Mouse (Mus musculus) hindbrain, embryonic 11.5 days (tissue): Measurements from ENCODE around the gene Abca14. TPM values are rescaled to one million over a fixed set of nuclear protein-coding genes. Genes with fewer than 3 reads are reported as not detected.

ENCODE experiments used
- ATAC-seq: fragments of 200-750 bp; cut with Nextera tagmentation; 2 replicates; pipeline ENCODE4 v1.8.0; 2017; ENCODE audit warnings: mild to moderate bottlenecking, moderate TSS enrichment, moderate library complexity; ENCODE audit not compliant: low FRiP score
- DNase-seq: peaks from one replicate; pipeline ENCODE4 v3.0.0-alpha.2; 2015; ENCODE audit warnings: low spot score
- H3K27ac ChIP-seq: fragments of 300-500 bp; sonication (generic); 2 replicates; pipeline ENCODE4 v1.5.1; 2014; ENCODE audit warnings: mild to moderate bottlenecking, low read depth, low read length
- H3K27me3 ChIP-seq: fragments of 300-500 bp; sonication (generic); 2 replicates; pipeline ENCODE4 v1.6.1; 2014; ENCODE audit warnings: mild to moderate bottlenecking, low read length, moderate library complexity, mixed read lengths; ENCODE audit not compliant: control insufficient read depth, insufficient read depth
- H3K36me3 ChIP-seq: fragments of 300-500 bp; sonication (generic); 2 replicates; pipeline ENCODE4 v1.6.1; 2014; ENCODE audit warnings: mild to moderate bottlenecking, low read length, moderate library complexity, mixed read lengths; ENCODE audit not compliant: control insufficient read depth, insufficient read depth
- H3K4me1 ChIP-seq: fragments of 300-500 bp; sonication (generic); replicated peaks from 2 replicates; pipeline ENCODE4 v1.6.1; 2014; ENCODE audit warnings: low read length, mixed read lengths; ENCODE audit not compliant: control insufficient read depth, insufficient read depth
- H3K4me2 ChIP-seq: fragments of 300-500 bp; sonication (generic); replicated peaks from 2 replicates; pipeline ENCODE4 v1.6.1; 2014; ENCODE audit warnings: mild to moderate bottlenecking, low read depth, low read length
- H3K4me3 ChIP-seq: fragments of 300-500 bp; sonication (generic); 2 replicates; pipeline ENCODE4 v1.5.1; 2014; ENCODE audit warnings: low read depth, low read length
- H3K9ac ChIP-seq: fragments of 300-500 bp; sonication (generic); 2 replicates; pipeline ENCODE4 v1.6.1; 2014; ENCODE audit warnings: low read depth, low read length
- H3K9me3 ChIP-seq: fragments of 300-500 bp; sonication (generic); 2 replicates; pipeline ENCODE4 v1.6.1; 2016; ENCODE audit warnings: low read length; ENCODE audit not compliant: control insufficient read depth
- WGBS: fragments of 180-500 bp; shearing (Covaris S2); extraction: QIAGEN DNeasy Blood & Tissue Kit; methylation state at CpG from one replicate; pipeline ENCODE4 v1.1.7; 2014; 5-methylcytosine and 5-hydroxymethylcytosine counted together
- polyA plus RNA-seq: library from polyadenylated mRNA; unstranded; fragments of >200 nt; fragmentation: Nextera tagmentation; extraction: Ambion mirVana; gene quantifications from 2 replicates; pipeline ENCODE4 v1.2.1, GENCODE M21; 2014

Abca14 gene
- polyA plus RNA-seq: not detected in 2 replicates

- H3K9me3 ChIP-seq: no peaks in the 10 kb centered on the region
- H3K27me3 ChIP-seq: peaks cover 15% of the 10 kb centered on the region
- 4% methylated on average over 26 of the region's 26 CpGs for WGBS
- no peak within 1 kb of the TSS for H3K4me3 ChIP-seq
- no peak within 1 kb of the TSS for H3K4me2 ChIP-seq
- no peaks in the 10 kb centered on the region for H3K36me3 ChIP-seq
- no peaks in the 10 kb centered on the region for H3K4me1 ChIP-seq
- no peak within 1 kb of the TSS for H3K27ac ChIP-seq
- DNase-seq: peak; percentile 86
- no peak within 1 kb of the TSS for H3K9ac ChIP-seq
- ATAC-seq: peak; percentile 84
These were observed at the start of gene Abca14 for GRCm38 (mm10) chr7:120203789-120204188. Gene Abca14 (plus strand): TSS chr7:120203961.

DNA sequence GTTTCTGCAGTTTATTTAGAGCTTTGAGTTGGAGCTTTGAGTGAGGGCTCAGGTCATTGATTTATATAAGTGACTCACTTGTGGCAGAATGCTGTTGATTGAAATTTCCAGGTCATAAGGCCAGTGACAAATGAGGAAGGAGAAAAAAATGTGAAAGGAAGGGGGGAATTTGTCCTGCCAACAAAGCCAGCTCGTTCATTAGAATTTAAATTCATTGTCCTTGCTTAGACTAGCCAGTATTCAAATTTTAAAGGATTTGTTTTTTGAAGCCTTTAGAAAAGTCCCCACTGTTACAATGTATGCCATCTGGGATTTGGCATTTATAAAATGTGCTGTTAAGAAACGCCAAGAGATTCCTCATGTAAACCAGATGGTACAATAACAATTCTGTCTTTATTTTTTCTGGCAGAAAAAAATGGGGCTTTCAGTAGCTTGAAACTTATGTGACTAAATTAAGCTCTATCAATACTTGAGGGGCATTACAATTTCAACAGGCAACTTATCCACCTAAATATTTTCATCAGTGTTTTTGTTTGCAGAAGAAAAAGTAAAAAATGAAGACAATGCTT lies 46.8 kb upstream of the Abca14 start:
- H3K27ac ChIP-seq: peak overlapping the region; percentile 47; the same call in 1 of the 2 replicates
- no peaks in the 10 kb centered on the region for H3K9me3 ChIP-seq
- no peak overlapping the region for H3K4me3 ChIP-seq
- DNase-seq (no peak), ATAC-seq (peak; percentile 38; the same call in 1 of the 2 replicates)
- no peaks in the 10 kb centered on the region for H3K4me1 ChIP-seq
- H3K9ac ChIP-seq: no peak overlapping the region
- WGBS: 26% methylated on average over 2 of the region's 2 CpGs
- H3K4me2 ChIP-seq: no peak overlapping the region
- no peaks in the 10 kb centered on the region for H3K36me3 ChIP-seq
- H3K27me3 ChIP-seq: no peaks in the 10 kb centered on the region

- 51% methylated on average over 5 of the region's 5 CpGs for WGBS
- no peak overlapping the region for H3K4me3 ChIP-seq
- H3K4me2 ChIP-seq: no peak overlapping the region
- H3K27ac ChIP-seq: 0 out of 2 replicates have a peak overlapping the region, but pooled peaks have one; percentile 10
- DNase-seq: no peak
- no peak overlapping the region for H3K9ac ChIP-seq
- H3K36me3 ChIP-seq: no peaks in the 10 kb centered on the region
- H3K27me3 ChIP-seq: no peaks in the 10 kb centered on the region
- no peaks in the 10 kb centered on the region for H3K4me1 ChIP-seq
- peak; percentile 70 for ATAC-seq
- H3K9me3 ChIP-seq: no peaks in the 10 kb centered on the region
These were observed 46.1 kb upstream of the Abca14 start for GRCm38 (mm10) chr7:120157575-120158061.

GRCm38 (mm10) chr7:120158121-120158613 lies 45.6 kb upstream of the Abca14 start:
- Histone ChIP-seq H3K36me3 (no peaks in the 10 kb centered on the region), H3K27ac (no peak overlapping the region)
- ATAC-seq: 0 out of 2 replicates have a peak, but pooled peaks have one; percentile 10

GRCm38 (mm10) chr7:120163581-120164251 lies 40.0 kb upstream of the Abca14 start:
- ATAC-seq: no peak
- Histone ChIP-seq H3K27me3 (no peaks in the 10 kb centered on the region), H3K4me1 (no peaks in the 10 kb centered on the region), H3K9ac (no peak overlapping the region), H3K9me3 (no peaks in the 10 kb centered on the region), H3K27ac (no peak overlapping the region), H3K4me3 (no peak overlapping the region), H3K4me2 (no peak overlapping the region), H3K36me3 (no peaks in the 10 kb centered on the region)
- no peak for DNase-seq
- WGBS: 87% methylated on average over 11 of the region's 11 CpGs

More at GRCm38 (mm10) chr7:120158121-120158613, 45.6 kb upstream of the Abca14 start:
- H3K4me1 ChIP-seq: no peaks in the 10 kb centered on the region
- H3K4me2 ChIP-seq: no peak overlapping the region
- H3K4me3 ChIP-seq: no peak overlapping the region
- H3K9me3 ChIP-seq: no peaks in the 10 kb centered on the region
- H3K9ac ChIP-seq: no peak overlapping the region
- WGBS: 42% methylated on average over 4 of the region's 4 CpGs
- no peak for DNase-seq
- no peaks in the 10 kb centered on the region for H3K27me3 ChIP-seq

- no peaks in the 10 kb centered on the region for H3K9me3 ChIP-seq
- ATAC-seq (no peak), DNase-seq (no peak)
- no peak overlapping the region for H3K9ac ChIP-seq
- WGBS: 100% methylated on average over 1 of the region's 1 CpGs
- no peak overlapping the region for H3K4me2 ChIP-seq
- H3K4me1 ChIP-seq: no peaks in the 10 kb centered on the region
- no peak overlapping the region for H3K4me3 ChIP-seq
- no peaks in the 10 kb centered on the region for H3K36me3 ChIP-seq
- H3K27me3 ChIP-seq: no peaks in the 10 kb centered on the region
- H3K27ac ChIP-seq: no peak overlapping the region
These were observed 31.5 kb upstream of the Abca14 start for GRCm38 (mm10) chr7:120172188-120172700.

GRCm38 (mm10) chr7:120173603-120174244 lies 30.0 kb upstream of the Abca14 start, which contains the start of gene Anks4b:
Gene Anks4b (plus strand): TSS chr7:120173858.
- H3K27ac ChIP-seq: no peak within 1 kb of the TSS
- no peaks in the 10 kb centered on the region for H3K27me3 ChIP-seq
- no peaks in the 10 kb centered on the region for H3K9me3 ChIP-seq
- no peak within 1 kb of the TSS for H3K4me2 ChIP-seq
- no peak within 1 kb of the TSS for H3K9ac ChIP-seq
- no peak for ATAC-seq
- DNase-seq: no peak
- no peak within 1 kb of the TSS for H3K4me3 ChIP-seq
- 86% methylated on average over 10 of the region's 10 CpGs for WGBS
- no peaks in the 10 kb centered on the region for H3K36me3 ChIP-seq
- no peaks in the 10 kb centered on the region for H3K4me1 ChIP-seq

DNA sequence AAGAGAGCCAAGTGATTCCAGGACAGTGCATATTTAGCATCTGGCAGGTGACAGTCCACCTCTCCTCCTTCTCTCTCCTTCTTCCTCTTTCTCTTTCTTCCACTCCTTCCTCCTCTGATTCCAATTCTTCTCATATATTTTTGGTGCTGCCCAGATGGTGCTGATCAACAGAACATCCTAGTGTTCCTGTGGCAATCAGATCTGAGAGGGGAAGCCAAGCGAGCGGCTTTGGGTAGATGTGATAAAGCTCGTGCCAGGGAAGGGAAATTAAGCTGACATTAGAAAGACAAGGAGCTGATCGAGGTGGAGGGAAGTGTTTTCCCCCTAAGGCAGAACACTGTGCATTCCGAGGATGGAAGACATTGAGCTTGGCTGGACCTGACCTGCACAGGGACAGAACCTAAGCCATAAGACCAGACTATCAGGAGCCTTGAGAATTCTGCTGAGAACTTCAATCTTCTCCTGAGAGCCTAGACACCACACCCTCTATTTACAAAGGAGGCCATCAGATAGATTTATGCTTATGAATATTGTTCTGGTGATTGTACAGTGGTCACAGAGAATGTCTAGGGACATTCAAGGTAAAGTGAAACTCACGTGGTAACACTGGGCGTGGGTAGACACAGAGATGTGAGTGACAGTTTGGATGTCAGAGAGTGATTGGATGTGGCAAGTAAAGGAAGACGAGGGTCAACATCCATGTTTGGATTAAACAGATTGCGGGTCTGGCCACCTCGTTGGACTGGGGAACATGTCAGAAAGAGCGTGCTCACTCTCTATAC lies 28.8 kb upstream of the Abca14 start:
- no peak for ATAC-seq
- Histone ChIP-seq H3K27ac (no peak overlapping the region), H3K4me2 (no peak overlapping the region), H3K4me3 (no peak overlapping the region), H3K27me3 (no peaks in the 10 kb centered on the region), H3K9ac (no peak overlapping the region), H3K9me3 (no peaks in the 10 kb centered on the region), H3K4me1 (no peaks in the 10 kb centered on the region), H3K36me3 (no peaks in the 10 kb centered on the region)
- WGBS: 83% methylated on average over 11 of the region's 11 CpGs
- DNase-seq: no peak
